Mouse (Mus musculus): ENCODE measurements around the gene Id3. TPM values are rescaled to one million over a fixed set of nuclear protein-coding genes. Genes with fewer than 3 reads are reported as not detected.

The Id3 gene
- polyA plus RNA-seq, 1 experiment from 2014 or later = 576 TPM

DNA sequence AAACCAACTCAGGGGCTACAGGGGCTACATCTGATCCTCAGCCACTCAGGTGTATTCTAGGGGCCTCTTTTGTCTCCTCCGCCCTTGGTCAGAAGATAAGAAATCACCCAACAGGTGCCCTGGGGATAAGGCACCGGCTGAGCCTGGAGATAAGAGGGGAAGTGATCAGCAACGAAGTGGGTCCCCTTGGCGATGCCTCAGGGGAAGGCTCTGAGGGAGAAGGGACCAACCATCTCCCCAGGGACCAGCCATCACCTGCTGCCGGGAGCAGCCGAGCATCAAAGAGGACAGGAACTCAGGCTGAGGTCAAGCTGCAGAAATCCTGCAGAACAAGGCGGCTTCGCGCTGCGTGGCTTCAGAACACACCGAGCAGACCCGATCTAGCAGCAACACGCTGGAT, 15.6 kb upstream of the Id3 start:
- no peaks in the 10 kb centered on the region for H3K36me3 ChIP-seq
- no peak overlapping the region for H3K4me3 ChIP-seq
- H3K9me3 ChIP-seq = peaks cover 9% of the 10 kb centered on the region
- H3K27me3 ChIP-seq (ENCODE audit: insufficient read depth, poor library complexity, severe bottlenecking) = no peaks in the 10 kb centered on the region
- peaks cover 22% of the 10 kb centered on the region for H3K4me1 ChIP-seq (replicated peaks)
- no peak for DNase-seq (ENCODE audit: low spot score)
- 71% methylated on average over 13 of the region's 13 CpGs for WGBS
- H3K27ac ChIP-seq = peak overlapping the region; percentile 54; the same call in 1 of the 2 replicates

DNA sequence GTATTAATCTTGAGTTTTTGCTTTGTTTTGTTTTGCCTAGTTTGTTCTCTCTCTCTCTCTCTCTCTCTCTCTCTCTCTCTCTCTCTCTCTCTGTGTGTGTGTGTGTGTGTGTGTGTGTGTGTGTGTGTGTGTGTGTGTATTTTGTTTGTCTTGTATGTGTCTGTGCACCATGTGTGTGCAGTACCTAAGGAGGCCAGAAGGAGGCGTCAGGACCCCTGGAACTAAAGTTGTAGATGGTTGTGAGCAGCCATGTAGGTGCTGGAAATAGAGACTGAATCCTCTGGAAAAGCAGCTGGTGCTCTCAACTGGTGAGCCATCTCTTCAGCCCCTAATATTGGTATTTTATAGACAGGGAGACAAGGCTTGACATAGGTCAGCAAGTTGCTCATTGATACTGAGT, 13.5 kb upstream of the Id3 start:
- no peaks in the 10 kb centered on the region for H3K27me3 ChIP-seq (ENCODE audit: insufficient read depth, poor library complexity, severe bottlenecking)
- no peaks in the 10 kb centered on the region for H3K36me3 ChIP-seq
- H3K9me3 ChIP-seq = peaks cover 9% of the 10 kb centered on the region
- no peak overlapping the region for H3K27ac ChIP-seq
- H3K4me3 ChIP-seq = no peak overlapping the region
- 78% methylated on average over 1 of the region's 1 CpGs for WGBS
- no peak for DNase-seq (ENCODE audit: low spot score)
- peaks cover 41% of the 10 kb centered on the region for H3K4me1 ChIP-seq (replicated peaks)

- Histone ChIP-seq H3K9me3 (peaks cover 9% of the 10 kb centered on the region), H3K27me3 (ENCODE audit: insufficient read depth, poor library complexity, severe bottlenecking) (no peaks in the 10 kb centered on the region), H3K4me1 (replicated peaks) (peaks cover 67% of the 10 kb centered on the region), H3K27ac (peak overlapping the region; percentile 100), H3K4me3 (peak overlapping the region; percentile 54), H3K36me3 (no peaks in the 10 kb centered on the region)
- no peak for DNase-seq (ENCODE audit: low spot score)
- 15% methylated on average over 9 of the region's 9 CpGs for WGBS
Observed at GRCm38 (mm10) chr4:136133801-136134200, 9.5 kb upstream of the Id3 start.

DNA sequence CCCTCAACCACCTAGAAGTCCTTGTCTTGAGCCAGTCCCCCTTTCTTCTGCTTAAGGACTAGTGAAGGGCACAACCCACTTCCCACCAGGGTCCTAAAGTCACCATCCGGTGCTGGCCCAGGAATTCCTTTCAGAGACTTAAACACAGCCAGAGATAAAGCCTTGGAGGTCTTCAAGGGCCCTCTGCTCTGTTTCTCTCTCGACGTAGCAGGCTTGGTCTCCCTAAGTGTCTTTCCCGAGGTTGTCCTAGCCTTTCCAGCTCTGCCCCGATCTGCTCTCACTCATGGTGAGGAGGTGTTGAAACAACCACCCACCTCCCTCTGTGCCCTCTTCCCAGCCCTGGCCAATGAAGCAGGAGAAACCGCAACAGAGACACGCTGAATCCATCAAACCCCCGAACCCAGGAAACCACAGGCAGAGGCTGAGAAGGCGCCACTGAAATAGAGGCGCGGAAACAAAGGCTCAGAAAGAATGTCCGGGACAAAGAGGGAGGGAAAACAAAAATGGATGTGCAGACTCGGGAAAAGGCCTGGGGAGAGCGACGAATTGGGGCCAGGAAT, 8.8 kb upstream of the Id3 start:
- Histone ChIP-seq H3K36me3 (no peaks in the 10 kb centered on the region), H3K9me3 (peaks cover 7% of the 10 kb centered on the region), H3K27ac (peak overlapping the region; percentile 100), H3K4me1 (replicated peaks) (peaks cover 74% of the 10 kb centered on the region), H3K4me3 (peak overlapping the region; percentile 54), H3K27me3 (ENCODE audit: insufficient read depth, poor library complexity, severe bottlenecking) (no peaks in the 10 kb centered on the region)
- under 1% methylated on average over 15 of the region's 15 CpGs for WGBS
- peak; percentile 74 for DNase-seq (ENCODE audit: low spot score)

GRCm38 (mm10) chr4:136134978-136135873, 8.1 kb upstream of the Id3 start:
- DNase-seq (ENCODE audit: low spot score) = peak; percentile 89
- Histone ChIP-seq H3K36me3 (no peaks in the 10 kb centered on the region), H3K27ac (peak overlapping the region; percentile 100), H3K9me3 (no peaks in the 10 kb centered on the region; the same call in 1 of the 2 replicates), H3K27me3 (ENCODE audit: insufficient read depth, poor library complexity, severe bottlenecking) (no peaks in the 10 kb centered on the region), H3K4me3 (peak overlapping the region; percentile 54), H3K4me1 (replicated peaks) (peaks cover 81% of the 10 kb centered on the region)
- WGBS = 1% methylated on average over 50 of the region's 50 CpGs

GRCm38 (mm10) chr4:136135874-136136728, 7.2 kb upstream of the Id3 start:
- Histone ChIP-seq H3K27me3 (ENCODE audit: insufficient read depth, poor library complexity, severe bottlenecking) (no peaks in the 10 kb centered on the region), H3K27ac (peak overlapping the region; percentile 100), H3K36me3 (no peaks in the 10 kb centered on the region), H3K9me3 (no peaks in the 10 kb centered on the region), H3K4me1 (replicated peaks) (peaks cover 90% of the 10 kb centered on the region), H3K4me3 (peak overlapping the region; percentile 54)
- DNase-seq (ENCODE audit: low spot score) = peak; percentile 66
- 24% methylated on average over 9 of the region's 9 CpGs for WGBS

DNA sequence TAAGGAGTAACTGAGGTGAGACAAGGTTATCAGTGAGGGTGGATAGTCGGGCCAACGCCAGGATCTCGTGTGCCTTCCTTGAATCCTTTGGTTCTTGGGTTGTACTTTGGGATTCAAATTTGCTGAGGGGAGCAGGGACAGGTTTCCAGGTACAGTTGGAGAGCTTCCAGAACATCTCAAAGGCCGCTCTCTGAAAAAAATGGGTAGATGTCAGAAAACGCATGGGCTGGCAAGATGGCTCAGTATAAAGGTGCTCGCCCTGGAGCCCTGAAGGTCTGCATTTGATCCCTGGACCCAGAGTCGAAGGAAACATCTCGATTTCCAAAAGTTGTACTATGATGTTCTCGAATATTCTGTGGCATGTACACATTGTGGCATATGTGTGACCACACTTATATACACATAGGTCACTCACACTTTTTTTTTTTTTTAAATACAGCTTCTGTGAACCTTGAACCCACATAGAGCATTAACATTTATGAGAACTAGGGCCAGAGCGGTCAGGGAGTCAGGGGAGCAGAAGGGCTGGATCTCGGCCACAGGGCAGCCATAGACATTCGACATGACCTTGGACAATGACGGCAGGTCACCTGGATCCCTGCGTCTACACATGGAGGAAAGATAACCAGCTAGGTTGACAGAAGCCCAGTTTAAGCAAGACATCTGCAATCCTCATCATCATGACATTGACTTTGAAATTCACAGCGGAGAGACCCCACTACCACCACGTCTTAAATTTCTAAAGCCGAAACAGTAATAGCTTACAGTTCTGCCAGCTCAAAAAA, 3.8 kb upstream of the Id3 start:
- Histone ChIP-seq H3K4me3 (peak overlapping the region; percentile 92; the same call in 1 of the 2 replicates), H3K9me3 (no peaks in the 10 kb centered on the region), H3K27ac (peak overlapping the region; percentile 100), H3K36me3 (no peaks in the 10 kb centered on the region), H3K4me1 (replicated peaks) (peaks cover 97% of the 10 kb centered on the region), H3K27me3 (ENCODE audit: insufficient read depth, poor library complexity, severe bottlenecking) (no peaks in the 10 kb centered on the region)
- WGBS = 55% methylated on average over 17 of the region's 17 CpGs
- no peak for DNase-seq (ENCODE audit: low spot score)

GRCm38 (mm10) chr4:136140327-136141250, 2.7 kb upstream of the Id3 start:
- H3K27ac ChIP-seq = peak overlapping the region; percentile 100
- H3K4me1 ChIP-seq (replicated peaks) = peaks cover 97% of the 10 kb centered on the region
- 4% methylated on average over 31 of the region's 31 CpGs for WGBS
- no peaks in the 10 kb centered on the region for H3K27me3 ChIP-seq (ENCODE audit: insufficient read depth, poor library complexity, severe bottlenecking)
- DNase-seq (ENCODE audit: low spot score) = peak; percentile 98
- peaks cover 11% of the 10 kb centered on the region for H3K36me3 ChIP-seq
- H3K4me3 ChIP-seq = peak overlapping the region; percentile 92
- no peaks in the 10 kb centered on the region for H3K9me3 ChIP-seq

DNA sequence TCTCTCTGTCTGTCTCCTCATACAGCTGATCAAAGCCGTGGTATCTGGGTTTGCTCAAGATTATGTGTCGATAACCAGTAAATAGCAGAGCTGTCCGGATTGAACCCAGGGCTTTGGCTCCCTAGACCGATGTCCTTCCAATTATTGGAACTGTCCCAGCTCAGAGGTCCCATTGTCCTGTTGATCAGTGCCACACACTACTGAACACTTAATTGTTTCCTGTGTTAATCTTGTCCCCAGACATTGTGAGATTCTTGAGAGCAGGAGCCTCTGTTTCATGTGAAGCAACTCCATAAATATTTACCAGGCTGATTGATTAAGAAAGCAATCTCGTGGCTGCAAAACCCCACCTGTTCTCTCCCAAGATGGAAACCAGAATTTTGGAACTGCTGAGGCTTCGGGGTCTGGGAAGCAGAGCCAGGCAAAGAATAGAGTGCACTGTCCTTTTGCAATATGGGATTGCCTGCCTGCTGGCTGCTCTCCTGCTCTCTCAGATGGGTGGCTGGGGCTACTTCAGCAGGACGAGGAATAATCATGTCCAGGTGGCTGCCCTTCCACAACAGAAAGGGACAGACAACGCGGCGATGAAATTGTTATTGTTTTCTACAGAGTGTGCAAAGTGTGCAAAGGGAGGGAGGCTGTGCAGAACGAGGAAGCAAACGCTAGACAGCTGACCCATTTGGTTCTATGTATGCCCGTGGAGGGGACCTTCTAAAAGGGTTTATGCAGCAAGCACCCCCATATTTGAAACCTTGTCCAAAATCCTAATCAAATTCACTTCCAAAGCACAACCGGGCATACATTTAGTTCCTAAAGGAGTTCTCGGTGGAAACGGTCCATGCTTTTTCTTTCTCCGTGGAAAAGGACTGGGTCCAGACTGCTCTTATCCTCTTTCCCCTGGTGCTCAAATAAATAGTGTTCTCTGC, 767 bp upstream of the Id3 start:
- Histone ChIP-seq H3K27me3 (ENCODE audit: insufficient read depth, poor library complexity, severe bottlenecking) (peaks cover 11% of the 10 kb centered on the region; the same call in 1 of the 2 replicates), H3K9me3 (no peaks in the 10 kb centered on the region), H3K27ac (peak overlapping the region; percentile 100), H3K36me3 (peaks cover 13% of the 10 kb centered on the region), H3K4me3 (peak overlapping the region; percentile 92), H3K4me1 (replicated peaks) (peaks cover 99% of the 10 kb centered on the region)
- DNase-seq (ENCODE audit: low spot score) = peak; percentile 49
- WGBS = 14% methylated on average over 17 of the region's 17 CpGs

- H3K9me3 ChIP-seq = no peaks in the 10 kb centered on the region
- H3K27me3 ChIP-seq (ENCODE audit: insufficient read depth, poor library complexity, severe bottlenecking) = peaks cover 11% of the 10 kb centered on the region; the same call in 1 of the 2 replicates
- under 1% methylated on average over 50 of the region's 50 CpGs for WGBS
- H3K36me3 ChIP-seq = peaks cover 13% of the 10 kb centered on the region
- H3K27ac ChIP-seq = peak overlapping the region; percentile 100
- H3K4me3 ChIP-seq = peak overlapping the region; percentile 92
- peaks cover 98% of the 10 kb centered on the region for H3K4me1 ChIP-seq (replicated peaks)
- DNase-seq (ENCODE audit: low spot score) = peak; percentile 72
Observed at GRCm38 (mm10) chr4:136144126-136144926, 1.0 kb downstream of the Id3 start.
